In genomic region chr2:153899111-153899510, GRCm38 (mm10) we compare ENCODE assay signal across 22 mouse cellular contexts. TPM values are rescaled to one million over a fixed set of nuclear protein-coding genes. Genes with fewer than 3 reads are reported as not detected.
"Had no signal": no experiment of that assay in that cellular context is flagged by ENCODE, and none has a peak within 500 bp of the region (broad histone marks: within the 10 kb centered on the region; RNA-seq: fewer than 3 reads in every experiment).

No protein-coding gene starts in this region.

- H3K4me1 ChIP-seq: kidney, embryonic 15.5 days; liver, embryonic 13.5 days; midbrain, embryonic 12.5 days; midbrain, embryonic 15.5 days; neural tube, embryonic 12.5 days; neural tube, embryonic 15.5 days had no signal

- ATAC-seq: midbrain, embryonic 15.5 days had no signal

- H3K4me3 ChIP-seq: kidney, embryonic 15.5 days; liver, embryonic 13.5 days; midbrain, embryonic 12.5 days; midbrain, embryonic 15.5 days; neural tube, embryonic 12.5 days; neural tube, embryonic 15.5 days had no signal

- H3K9me3 ChIP-seq: kidney, embryonic 15.5 days; liver, embryonic 13.5 days; midbrain, embryonic 12.5 days; midbrain, embryonic 15.5 days; neural tube, embryonic 12.5 days; neural tube, embryonic 15.5 days had no signal

- H3K27ac ChIP-seq: kidney, embryonic 15.5 days; liver, embryonic 13.5 days; macrophage; midbrain, embryonic 12.5 days; midbrain, embryonic 15.5 days; neural tube, embryonic 12.5 days; neural tube, embryonic 15.5 days; stomach, postnatal 0 days had no signal

- H3K36me3 ChIP-seq: kidney, embryonic 15.5 days; liver, embryonic 13.5 days; midbrain, embryonic 12.5 days; midbrain, embryonic 15.5 days; neural tube, embryonic 12.5 days; neural tube, embryonic 15.5 days had no signal

- H3K27me3 ChIP-seq: kidney, embryonic 15.5 days; liver, embryonic 13.5 days; midbrain, embryonic 12.5 days; midbrain, embryonic 15.5 days; neural tube, embryonic 12.5 days; neural tube, embryonic 15.5 days had no signal

- DNase-seq: kidney, postnatal 10 days; kidney, postnatal 36 days; liver, embryonic 13.5 days; lung, adult 2 months; right cerebral cortex, adult 18-20 months; right cerebral cortex, postnatal 14 days; right cerebral cortex, postnatal 4 days; thymus, adult 2 months; thymus, postnatal 14 days had no signal

RNA-seq across cellular contexts. Expression of gene Bpifb6, which starts 1.1 kb away (rescaled TPM):
- polyA plus RNA-seq: kidney, embryonic 15.5 days; limb, embryonic 11.5 days; limb, embryonic 14.5 days; liver, adult 2 months; liver, embryonic 13.5 days; liver, embryonic 16.5 days; lung, adult 2 months; lung, embryonic 16.5 days; macrophage; midbrain, embryonic 12.5 days; midbrain, embryonic 15.5 days; neural tube, embryonic 12.5 days; stomach, embryonic 14.5 days; stomach, postnatal 0 days had no signal

RNA-seq across cellular contexts. Expression of gene Bpifb3, which starts 18.9 kb away (rescaled TPM):
- polyA plus RNA-seq: kidney, embryonic 15.5 days; limb, embryonic 11.5 days; limb, embryonic 14.5 days; liver, adult 2 months; liver, embryonic 13.5 days; liver, embryonic 16.5 days; lung, adult 2 months; lung, embryonic 16.5 days; macrophage; midbrain, embryonic 12.5 days; midbrain, embryonic 15.5 days; neural tube, embryonic 12.5 days; neural tube, embryonic 15.5 days; stomach, embryonic 14.5 days had no signal

RNA-seq across cellular contexts. Expression of gene Bpifb2, which starts 24.3 kb away (rescaled TPM):
- polyA plus RNA-seq: kidney, embryonic 15.5 days; liver, adult 2 months; liver, embryonic 13.5 days; liver, embryonic 16.5 days; lung, adult 2 months; lung, embryonic 16.5 days; macrophage; midbrain, embryonic 12.5 days; midbrain, embryonic 15.5 days; neural tube, embryonic 12.5 days; neural tube, embryonic 15.5 days; stomach, embryonic 14.5 days; stomach, postnatal 0 days had no signal

RNA-seq across cellular contexts. Expression of gene Sun5, which starts 28.2 kb away (rescaled TPM):
- polyA plus RNA-seq: kidney, embryonic 15.5 days; limb, embryonic 11.5 days; limb, embryonic 14.5 days; liver, adult 2 months; liver, embryonic 13.5 days; liver, embryonic 16.5 days; lung, adult 2 months; lung, embryonic 16.5 days; macrophage; midbrain, embryonic 12.5 days; midbrain, embryonic 15.5 days; neural tube, embryonic 12.5 days; neural tube, embryonic 15.5 days; stomach, embryonic 14.5 days; stomach, postnatal 0 days; thymus, adult 2 months had no signal

RNA-seq across cellular contexts. Expression of gene Bpifb4, which starts 38.9 kb away (rescaled TPM):
- polyA plus RNA-seq: kidney, embryonic 15.5 days; limb, embryonic 11.5 days; limb, embryonic 14.5 days; liver, adult 2 months; liver, embryonic 13.5 days; liver, embryonic 16.5 days; lung, adult 2 months; lung, embryonic 16.5 days; macrophage; midbrain, embryonic 12.5 days; midbrain, embryonic 15.5 days; neural tube, embryonic 12.5 days; neural tube, embryonic 15.5 days; stomach, embryonic 14.5 days had no signal
